Mouse (Mus musculus) testis, adult 2 months (tissue): ENCODE measurements around the gene Bpifa1. TPM values are rescaled to one million over a fixed set of nuclear protein-coding genes. Genes with fewer than 3 reads are reported as not detected.
A peak's percentile ranks its signal among the peaks of the same experiment; 100 is the strongest.

Experiments
- H3K27ac ChIP-seq: fragments of 200-500 bp; 2 replicates; pipeline ENCODE4 v1.5.1; 2012; ENCODE audit warnings: low read depth, low read length; ENCODE audit not compliant: control insufficient read depth, insufficient read depth
- H3K27me3 ChIP-seq: fragments of 200-500 bp; 2 replicates; pipeline ENCODE4 v1.6.1; 2012; ENCODE audit warnings: mild to moderate bottlenecking, low read length, moderate library complexity; ENCODE audit not compliant: control insufficient read depth, insufficient read depth
- H3K36me3 ChIP-seq: fragments of 200-500 bp; 2 replicates; pipeline ENCODE4 v1.6.1; 2012; ENCODE audit warnings: mild to moderate bottlenecking, low read length; ENCODE audit not compliant: control insufficient read depth, insufficient read depth
- H3K4me1 ChIP-seq: fragments of 200-500 bp; 2 replicates; pipeline ENCODE4 v1.6.1; 2012; ENCODE audit warnings: low read length; ENCODE audit not compliant: control insufficient read depth, insufficient read depth
- H3K4me3 ChIP-seq: fragments of 200-500 bp; 2 replicates; pipeline ENCODE4 v1.5.1; 2012; ENCODE audit warnings: low read depth, mild to moderate bottlenecking, low read length, moderate library complexity, mixed read lengths; ENCODE audit not compliant: control insufficient read depth
- CTCF ChIP-seq: fragments of 200-500 bp; IDR thresholded peaks from 2 replicates; pipeline ENCODE4 v1.5.1; 2012; ENCODE audit warnings: low read depth, mild to moderate bottlenecking, inconsistent platforms, low read length, moderate library complexity; ENCODE audit not compliant: control insufficient read depth, insufficient read depth, insufficient replicate concordance
- POLR2A ChIP-seq: fragments of 200-500 bp; IDR thresholded peaks from 2 replicates; pipeline ENCODE4 v1.6.1; 2012; ENCODE audit warnings: low read depth, mild to moderate bottlenecking, inconsistent platforms, low read length, moderate library complexity; ENCODE audit not compliant: control insufficient read depth
- polyA plus RNA-seq: library from polyadenylated mRNA; depleted of rRNA; stranded (reverse); fragments of >200 nt; gene quantifications from 2 replicates; pipeline ENCODE4 v1.2.3, GENCODE M21; 2012; rRNA removed

Bpifa1 gene
- 0.83 and 0.93 TPM in 2 replicates for polyA plus RNA-seq

DNA sequence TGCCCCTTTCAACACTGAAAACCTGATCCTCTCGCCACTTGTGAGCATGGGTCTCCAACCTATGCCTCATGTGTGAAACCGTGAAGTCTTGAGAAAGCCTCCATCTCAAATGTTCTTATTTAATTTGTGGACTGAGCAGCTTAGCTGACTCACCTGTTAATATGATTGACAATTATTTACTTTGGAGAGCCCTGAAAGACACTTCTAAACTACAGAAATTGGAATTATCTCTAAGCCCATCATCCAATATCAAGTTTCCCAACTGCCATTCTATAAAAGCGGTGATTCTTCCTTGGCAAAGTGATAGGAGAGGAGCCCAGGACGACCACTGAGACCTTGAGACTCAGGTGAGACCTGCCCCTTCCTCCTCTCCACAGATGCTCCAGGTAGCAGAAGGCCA is at the start of gene Bpifa1:
Gene Bpifa1 (plus strand): TSS at position 301 of the 400 bp plus-strand sequence.
- no peaks in the 10 kb centered on the region for H3K4me1 ChIP-seq
- no peak within 1 kb of the TSS for H3K27ac ChIP-seq
- H3K4me3 ChIP-seq = no peak within 1 kb of the TSS
- no peaks in the 10 kb centered on the region for H3K27me3 ChIP-seq
- H3K36me3 ChIP-seq = no peaks in the 10 kb centered on the region
- TF ChIP-seq CTCF = no peak

- no peak for TF ChIP-seq POLR2A
- TF ChIP-seq CTCF = no peak
- Histone ChIP-seq H3K36me3 (no peaks in the 10 kb centered on the region), H3K27me3 (no peaks in the 10 kb centered on the region), H3K4me3 (no peak overlapping the region), H3K4me1 (no peaks in the 10 kb centered on the region), H3K27ac (no peak overlapping the region)
These were observed 44.9 kb upstream of the Bpifa1 start for GRCm38 (mm10) chr2:154097734-154098133.

DNA sequence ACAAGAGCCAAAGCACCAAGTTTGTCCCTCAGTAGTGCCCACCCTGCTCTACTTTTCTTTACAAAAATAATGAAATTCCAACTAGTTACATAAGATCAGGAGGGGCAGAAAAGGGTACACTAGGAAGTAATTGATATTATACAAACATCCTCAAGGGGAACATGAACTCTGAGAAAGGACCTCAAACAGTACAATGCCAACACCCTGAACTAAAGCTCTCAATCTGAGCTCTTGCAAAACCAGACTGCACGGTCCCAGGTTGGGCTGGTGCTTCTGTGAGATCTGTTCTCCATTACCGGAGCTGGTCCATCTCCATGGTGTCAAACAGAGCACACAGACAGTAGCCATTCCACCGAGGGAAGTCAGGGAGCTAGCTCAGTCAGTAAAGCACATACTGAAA is 25.3 kb upstream of the Bpifa1 start:
- Histone ChIP-seq H3K36me3 (no peaks in the 10 kb centered on the region), H3K27me3 (no peaks in the 10 kb centered on the region), H3K27ac (no peak overlapping the region), H3K4me1 (no peaks in the 10 kb centered on the region), H3K4me3 (no peak overlapping the region)
- TF ChIP-seq POLR2A (no peak), CTCF (no peak)

DNA sequence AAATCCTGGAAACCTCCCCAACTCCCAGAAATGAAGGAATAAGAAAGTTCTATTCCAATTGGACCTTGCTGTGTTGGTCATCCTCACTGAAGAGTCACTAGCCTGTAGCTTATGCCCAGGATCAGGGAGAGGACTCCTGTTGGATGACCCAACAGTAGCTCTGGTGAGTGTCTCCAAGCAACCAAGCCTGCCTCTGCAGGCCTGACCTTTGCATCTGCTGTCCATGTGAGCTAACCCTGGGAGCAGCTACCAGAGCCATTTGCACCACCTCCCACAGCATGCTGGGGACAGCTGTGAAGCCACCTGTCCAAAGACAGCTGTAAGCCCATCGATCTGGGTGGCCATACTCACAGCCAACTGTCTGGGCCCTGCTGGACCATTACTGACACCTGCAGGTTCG is 12.6 kb upstream of the Bpifa1 start, which contains the start of gene Bpifa3:
Gene Bpifa3 (plus strand): TSS at position 217 of the 400 bp plus-strand sequence.
- H3K27me3 ChIP-seq = no peaks in the 10 kb centered on the region
- H3K4me1 ChIP-seq = no peaks in the 10 kb centered on the region
- H3K36me3 ChIP-seq = no peaks in the 10 kb centered on the region
- H3K27ac ChIP-seq = 0 out of 2 replicates have a peak within 1 kb of the TSS, but pooled peaks have one; percentile 5
- peak; percentile 48; the same call in 1 of the 2 replicates for TF ChIP-seq POLR2A
- no peak for TF ChIP-seq CTCF
- peak within 1 kb of the TSS; percentile 84 for H3K4me3 ChIP-seq

GRCm38 (mm10) chr2:154143735-154144134 is 1.1 kb downstream of the Bpifa1 start:
- TF ChIP-seq CTCF (no peak), POLR2A (no peak)
- Histone ChIP-seq H3K27me3 (no peaks in the 10 kb centered on the region), H3K36me3 (no peaks in the 10 kb centered on the region), H3K4me1 (no peaks in the 10 kb centered on the region), H3K4me3 (no peak overlapping the region), H3K27ac (no peak overlapping the region)

GRCm38 (mm10) chr2:154147496-154147895 is 4.8 kb downstream of the Bpifa1 start:
- H3K36me3 ChIP-seq = no peaks in the 10 kb centered on the region
- no peak for TF ChIP-seq CTCF
- no peak for TF ChIP-seq POLR2A
- H3K27ac ChIP-seq = no peak overlapping the region
- no peak overlapping the region for H3K4me3 ChIP-seq
- no peaks in the 10 kb centered on the region for H3K27me3 ChIP-seq
- no peaks in the 10 kb centered on the region for H3K4me1 ChIP-seq

DNA sequence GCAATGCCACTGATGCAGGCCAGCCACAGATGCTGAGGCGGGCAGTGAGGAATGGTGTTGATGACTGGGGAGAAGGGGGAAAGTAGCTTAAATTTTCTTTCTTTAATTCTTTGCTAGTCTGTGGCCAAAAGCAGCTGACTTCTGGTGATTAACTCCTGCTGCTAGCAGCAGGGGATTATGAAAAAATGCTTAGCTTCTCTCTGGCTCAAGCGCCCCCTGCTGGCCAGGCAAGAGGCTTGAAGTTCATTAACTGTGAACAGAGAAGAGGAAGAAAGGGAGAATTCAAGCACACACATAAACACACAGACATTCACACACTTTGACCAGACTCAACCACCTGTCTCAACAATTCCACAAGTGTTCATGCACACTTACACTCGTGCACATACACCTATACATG is 15.8 kb downstream of the Bpifa1 start:
- TF ChIP-seq POLR2A = no peak
- TF ChIP-seq CTCF = peak; percentile 51; the same call in 1 of the 2 replicates
- H3K27ac ChIP-seq = no peak overlapping the region
- H3K4me3 ChIP-seq = no peak overlapping the region

GRCm38 (mm10) chr2:154162307-154162706 is 19.6 kb downstream of the Bpifa1 start, which contains the start of gene Bpifa5:
Gene Bpifa5 (plus strand): TSS chr2:154162607.
- TF ChIP-seq POLR2A (no peak), CTCF (no peak)
- Histone ChIP-seq H3K27ac (no peak within 1 kb of the TSS), H3K4me1 (no peaks in the 10 kb centered on the region), H3K27me3 (no peaks in the 10 kb centered on the region), H3K4me3 (no peak within 1 kb of the TSS), H3K36me3 (no peaks in the 10 kb centered on the region)

More for the DNA sequence above, 15.8 kb downstream of the Bpifa1 start:
- Histone ChIP-seq H3K27me3 (no peaks in the 10 kb centered on the region), H3K36me3 (no peaks in the 10 kb centered on the region), H3K4me1 (no peaks in the 10 kb centered on the region)
